Mouse (Mus musculus) adrenal gland, postnatal 36 days (tissue): ENCODE measurements around the gene H2-Q6. TPM values are rescaled to one million over a fixed set of nuclear protein-coding genes. Genes with fewer than 3 reads are reported as not detected.
A peak's percentile ranks its signal among the peaks of the same experiment; 100 is the strongest.
"Not testable (repeated sequence)": the region's sequence is repeated elsewhere in the genome, so short reads cannot be mapped to it uniquely, and the experiment has no call there.

Experiments
- DNase-seq, 2 experiments: peaks; one replicate each; pipeline ENCODE4 v3.0.0; 2021; ENCODE audit warnings: mixed read lengths in 1 of 2
- long read RNA-seq, 2 experiments: library from polyadenylated mRNA; stranded (forward); transcript quantifications; one replicate each; pipeline ENCODE4 v2.0.0; 2021; ENCODE audit warnings: borderline sequencing depth in 2 of 2
- total RNA-seq, 2 experiments: library from RNA; stranded (reverse); gene quantifications; 2 replicates each; pipeline ENCODE4 v1.2.3; 2021

Gene H2-Q6
- total RNA-seq: 1 to 10 TPM; 2.4 to 6.2 TPM
- long read RNA-seq, experiment 1, partial matches to known transcripts: 0 of 2 reads
- long read RNA-seq, experiment 1, other reads (novel, unspliced or antisense): 1 of 2 reads
- long read RNA-seq, experiment 2, partial matches to known transcripts: 0 of 5 reads
- long read RNA-seq, experiment 2, other reads (novel, unspliced or antisense): 4 of 5 reads

GRCm38 (mm10) chr17:35424624-35425416, at the start of gene H2-Q6:
Gene H2-Q6 (plus strand): TSS chr17:35424850.
- peak; percentile 78 to 79 for DNase-seq

- peak; percentile 94 for DNase-seq
Measured at GRCm38 (mm10) chr17:35379369-35379728, 45.3 kb upstream of the H2-Q6 start, which contains the start of gene H2-Q4. Gene H2-Q4 (plus strand): TSS chr17:35379617.

- DNase-seq: peak; percentile 43 to 68
Measured at GRCm38 (mm10) chr17:35379729-35380451, 44.8 kb upstream of the H2-Q6 start.

- peak; percentile 25 to 29 for DNase-seq
Measured at GRCm38 (mm10) chr17:35389796-35390195, 34.9 kb upstream of the H2-Q6 start.

- not testable (repeated sequence) for DNase-seq
Measured at GRCm38 (mm10) chr17:35392671-35393070, 32.0 kb upstream of the H2-Q6 start.

GRCm38 (mm10) chr17:35393864-35394800, 30.5 kb upstream of the H2-Q6 start:
- peak; percentile 14 to 23 for DNase-seq

- DNase-seq: not testable (repeated sequence)
Measured at GRCm38 (mm10) chr17:35396956-35397355, 27.7 kb upstream of the H2-Q6 start.

GRCm38 (mm10) chr17:35413057-35413456, 11.6 kb upstream of the H2-Q6 start:
- DNase-seq: not testable (repeated sequence)

- not testable (repeated sequence) for DNase-seq
Measured at GRCm38 (mm10) chr17:35415273-35416129, 9.1 kb upstream of the H2-Q6 start.

GRCm38 (mm10) chr17:35418772-35419171, 5.9 kb upstream of the H2-Q6 start:
- DNase-seq: no peak

GRCm38 (mm10) chr17:35419564-35419963, 5.1 kb upstream of the H2-Q6 start:
- not testable (repeated sequence) for DNase-seq

- peak; percentile 19 to 44 for DNase-seq
Measured at GRCm38 (mm10) chr17:35420206-35420810, 4.3 kb upstream of the H2-Q6 start.

- DNase-seq: not testable (repeated sequence)
Measured at GRCm38 (mm10) chr17:35421331-35421730, 3.3 kb upstream of the H2-Q6 start.

- DNase-seq: not testable (repeated sequence)
Measured at GRCm38 (mm10) chr17:35422360-35422759, 2.3 kb upstream of the H2-Q6 start.

GRCm38 (mm10) chr17:35423131-35423810, 1.4 kb upstream of the H2-Q6 start:
- DNase-seq: not testable (repeated sequence)

GRCm38 (mm10) chr17:35424106-35424505, 544 bp upstream of the H2-Q6 start:
- DNase-seq: not testable (repeated sequence)

GRCm38 (mm10) chr17:35425474-35425873, 824 bp downstream of the H2-Q6 start:
- peak in 1 of 2 experiments; percentile 1 for DNase-seq

- not testable (repeated sequence) for DNase-seq
Measured at GRCm38 (mm10) chr17:35428883-35429282, 4.2 kb downstream of the H2-Q6 start.

GRCm38 (mm10) chr17:35430671-35431070, 6.0 kb downstream of the H2-Q6 start:
- not testable (repeated sequence) for DNase-seq
